Mouse (Mus musculus): ENCODE measurements around the gene Atl1. TPM values are rescaled to one million over a fixed set of nuclear protein-coding genes. Genes with fewer than 3 reads are reported as not detected.

Gene Atl1
- total RNA-seq (2014; rRNA removed): 130 and 143 TPM in 2 replicates
- 145 and 151 TPM in 2 replicates for polyA plus RNA-seq (2015; fragmentation: Nextera tagmentation; extraction: Ambion mirVana)

DNA sequence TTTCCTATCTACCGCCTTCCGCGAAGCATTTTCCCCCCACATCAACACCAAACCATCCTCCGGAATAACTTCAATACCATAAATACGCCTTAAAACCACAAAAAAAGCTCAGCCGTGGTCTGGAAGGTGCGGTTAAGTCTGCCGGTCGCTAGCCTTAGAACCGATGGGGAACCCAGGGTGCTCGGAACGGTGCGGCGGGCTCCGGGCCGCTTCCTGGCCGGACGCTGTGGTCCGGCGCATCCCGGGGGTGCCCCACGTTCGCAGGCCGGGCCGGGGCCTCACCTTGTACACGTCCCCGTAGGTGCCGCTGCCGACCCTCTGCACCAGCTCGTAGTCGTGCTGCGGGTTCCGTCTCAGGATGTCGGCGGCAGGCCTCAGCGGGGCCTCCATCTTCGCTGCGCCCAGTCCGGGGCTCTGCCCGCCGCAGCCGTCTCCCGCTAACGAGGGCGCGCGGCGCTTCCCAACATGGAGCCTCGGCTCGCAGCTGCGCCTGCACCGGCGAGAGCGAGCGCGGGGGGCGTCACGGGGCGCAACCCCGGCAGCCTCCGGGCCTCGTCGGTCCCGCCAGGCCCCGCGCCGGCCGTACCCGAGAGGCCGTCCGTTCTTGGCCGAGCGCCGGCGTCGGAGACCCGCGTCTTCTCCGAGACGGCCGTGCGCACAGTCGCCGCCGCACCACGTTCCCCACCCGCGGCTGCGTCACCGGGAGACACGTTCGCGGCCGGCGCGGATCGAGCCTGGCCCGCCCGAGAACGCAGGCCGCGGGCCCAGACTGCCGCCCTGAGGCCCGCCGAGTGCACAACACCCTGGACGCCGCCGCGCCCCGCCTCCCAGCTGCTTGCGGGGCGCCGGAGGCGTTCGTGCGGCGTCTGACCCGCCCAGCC lies at the start of gene Atl1, which contains the start of gene Map4k5:
Atl1 (plus strand) TSS at position 244 of the 881 bp plus-strand sequence.
Map4k5 (minus strand) TSS at position 830 of the 881 bp plus-strand sequence.
- ATAC-seq: peak; percentile 97
- peak; percentile 95 for DNase-seq (ENCODE audit: low spot score)
- Histone ChIP-seq H3K9ac (replicated peaks; ENCODE audit: low read length) (peak within 1 kb of the TSS; percentile 97), H3K27ac (peak within 1 kb of the TSS; percentile 97), H3K27me3 (ENCODE audit: insufficient read depth, low read length) (no peaks in the 10 kb centered on the region), H3K4me3 (ENCODE audit: low read length) (peak within 1 kb of the TSS; percentile 94), H3K9me3 (ENCODE audit: low read length) (no peaks in the 10 kb centered on the region), H3K4me1 (ENCODE audit: insufficient read depth, low read length) (peaks cover 14% of the 10 kb centered on the region; the same call in 1 of the 2 replicates), H3K4me2 (ENCODE audit: low read depth, low read length) (peak within 1 kb of the TSS; percentile 71), H3K36me3 (ENCODE audit: insufficient read depth, low read length) (no peaks in the 10 kb centered on the region)
- WGBS: under 1% methylated on average over 118 of the region's 118 CpGs
- TF ChIP-seq CTCF (IDR thresholded peaks at IDR 0.05; ENCODE audit: low read depth): peak; percentile 29

DNA sequence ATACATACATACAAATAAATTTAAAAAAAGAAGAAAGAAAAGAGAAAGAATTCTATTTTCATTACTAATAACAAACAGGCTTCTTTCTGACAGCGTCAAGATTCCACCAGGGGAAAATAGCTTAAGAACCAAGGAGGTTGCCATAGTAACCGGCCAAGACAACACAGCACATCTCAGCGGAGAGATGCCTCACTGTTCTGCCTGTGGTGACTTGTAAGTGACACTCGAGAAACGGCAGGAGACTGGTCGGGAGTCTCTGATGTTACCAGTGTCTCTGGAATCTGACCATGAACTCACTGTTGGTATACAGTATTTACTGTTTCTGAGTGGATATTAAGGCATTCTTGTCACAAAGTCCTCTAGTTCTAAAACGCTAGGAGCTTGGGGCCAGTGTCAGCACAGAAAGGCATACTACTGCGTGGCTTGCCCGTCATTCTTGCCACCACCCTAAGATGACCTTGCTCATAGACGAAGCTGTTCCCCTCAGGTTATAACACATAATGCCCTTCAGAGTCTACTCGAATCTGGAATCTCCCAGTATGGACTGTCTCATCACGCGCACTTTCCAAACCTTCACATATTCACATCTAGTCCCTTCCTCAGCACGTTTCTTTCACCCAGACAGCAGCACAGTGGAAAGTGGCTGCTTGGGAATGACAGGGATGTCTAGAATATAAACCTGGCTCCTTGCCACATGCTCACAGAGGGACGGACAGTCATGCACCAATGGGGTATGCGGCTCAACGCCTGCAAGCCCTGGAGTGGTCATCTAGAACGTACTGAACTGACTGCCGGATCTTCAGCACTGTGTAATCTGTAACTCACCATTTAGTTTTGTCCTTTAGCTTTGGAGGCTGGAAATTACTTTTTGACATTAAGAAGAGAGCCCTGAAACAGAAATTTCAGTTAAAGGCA lies 48.6 kb upstream of the Atl1 start:
- no peak for TF ChIP-seq CTCF (IDR thresholded peaks at IDR 0.05; ENCODE audit: low read depth)
- H3K9ac ChIP-seq (replicated peaks; ENCODE audit: low read length): no peak overlapping the region
- no peaks in the 10 kb centered on the region for H3K27me3 ChIP-seq (ENCODE audit: insufficient read depth, low read length)
- DNase-seq (ENCODE audit: low spot score) (peak; percentile 86), ATAC-seq (peak; percentile 87)
- H3K4me1 ChIP-seq (ENCODE audit: insufficient read depth, low read length): peaks cover 3% of the 10 kb centered on the region; the same call in 1 of the 2 replicates
- WGBS: 38% methylated on average over 19 of the region's 19 CpGs
- no peaks in the 10 kb centered on the region for H3K9me3 ChIP-seq (ENCODE audit: low read length)
- H3K4me3 ChIP-seq (ENCODE audit: low read length): no peak overlapping the region
- peaks cover 22% of the 10 kb centered on the region; the same call in 1 of the 2 replicates for H3K36me3 ChIP-seq (ENCODE audit: insufficient read depth, low read length)
- H3K27ac ChIP-seq: peak overlapping the region; percentile 48; the same call in 1 of the 2 replicates
- no peak overlapping the region for H3K4me2 ChIP-seq (ENCODE audit: low read depth, low read length)

DNA sequence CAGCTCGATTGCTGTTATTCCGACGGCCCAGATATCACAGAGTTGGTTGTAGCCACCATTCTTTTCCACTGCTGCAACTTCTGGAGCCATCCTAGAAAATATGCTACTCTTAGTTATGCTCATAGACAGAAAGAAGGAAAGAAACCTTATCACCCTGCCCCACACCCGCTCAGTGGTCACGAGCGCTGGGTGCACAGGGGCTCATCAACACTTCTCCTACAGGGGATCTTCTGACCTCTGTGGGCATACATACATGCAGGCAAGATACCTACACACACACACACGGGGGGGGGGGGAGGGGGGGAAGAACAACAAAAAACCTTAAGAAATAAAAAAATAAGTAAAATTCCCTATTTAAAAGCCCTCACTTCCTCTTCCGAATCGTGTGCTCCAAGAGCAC lies 46.7 kb upstream of the Atl1 start:
- Histone ChIP-seq H3K36me3 (ENCODE audit: insufficient read depth, low read length) (peaks cover 29% of the 10 kb centered on the region), H3K27ac (no peak overlapping the region), H3K9me3 (ENCODE audit: low read length) (no peaks in the 10 kb centered on the region), H3K4me1 (ENCODE audit: insufficient read depth, low read length) (peaks cover 3% of the 10 kb centered on the region; the same call in 1 of the 2 replicates), H3K9ac (replicated peaks; ENCODE audit: low read length) (no peak overlapping the region), H3K4me3 (ENCODE audit: low read length) (no peak overlapping the region), H3K27me3 (ENCODE audit: insufficient read depth, low read length) (no peaks in the 10 kb centered on the region), H3K4me2 (ENCODE audit: low read depth, low read length) (no peak overlapping the region)
- TF ChIP-seq CTCF (IDR thresholded peaks at IDR 0.05; ENCODE audit: low read depth): no peak
- WGBS: 90% methylated on average over 9 of the region's 9 CpGs
- DNase-seq (ENCODE audit: low spot score): no peak
- ATAC-seq: no peak

DNA sequence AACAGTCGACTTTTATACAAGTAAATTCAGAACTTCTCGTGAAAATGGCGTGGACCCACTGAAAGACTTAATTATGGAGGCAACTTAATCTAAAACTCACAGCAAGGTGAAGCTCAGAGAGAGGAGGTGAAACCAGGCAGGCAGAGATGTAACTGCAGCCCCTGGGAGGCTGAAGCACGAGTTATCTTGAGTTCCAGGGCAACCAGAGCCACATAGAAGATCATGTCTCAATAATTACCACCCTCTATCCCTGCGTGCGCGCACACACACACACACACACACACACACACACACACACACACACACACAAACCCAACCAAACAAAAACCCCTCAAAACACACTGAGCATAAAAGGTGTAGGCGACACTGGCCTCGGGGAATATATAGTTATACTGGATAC lies 45.9 kb upstream of the Atl1 start:
- H3K4me1 ChIP-seq (ENCODE audit: insufficient read depth, low read length): peaks cover 3% of the 10 kb centered on the region; the same call in 1 of the 2 replicates
- ATAC-seq: no peak
- peaks cover 28% of the 10 kb centered on the region for H3K36me3 ChIP-seq (ENCODE audit: insufficient read depth, low read length)
- no peak overlapping the region for H3K27ac ChIP-seq
- H3K4me2 ChIP-seq (ENCODE audit: low read depth, low read length): no peak overlapping the region
- no peak for TF ChIP-seq CTCF (IDR thresholded peaks at IDR 0.05; ENCODE audit: low read depth)
- WGBS: 92% methylated on average over 9 of the region's 9 CpGs
- H3K4me3 ChIP-seq (ENCODE audit: low read length): no peak overlapping the region
- H3K9me3 ChIP-seq (ENCODE audit: low read length): no peaks in the 10 kb centered on the region
- H3K9ac ChIP-seq (replicated peaks; ENCODE audit: low read length): no peak overlapping the region
- H3K27me3 ChIP-seq (ENCODE audit: insufficient read depth, low read length): no peaks in the 10 kb centered on the region
- DNase-seq (ENCODE audit: low spot score): no peak

DNA sequence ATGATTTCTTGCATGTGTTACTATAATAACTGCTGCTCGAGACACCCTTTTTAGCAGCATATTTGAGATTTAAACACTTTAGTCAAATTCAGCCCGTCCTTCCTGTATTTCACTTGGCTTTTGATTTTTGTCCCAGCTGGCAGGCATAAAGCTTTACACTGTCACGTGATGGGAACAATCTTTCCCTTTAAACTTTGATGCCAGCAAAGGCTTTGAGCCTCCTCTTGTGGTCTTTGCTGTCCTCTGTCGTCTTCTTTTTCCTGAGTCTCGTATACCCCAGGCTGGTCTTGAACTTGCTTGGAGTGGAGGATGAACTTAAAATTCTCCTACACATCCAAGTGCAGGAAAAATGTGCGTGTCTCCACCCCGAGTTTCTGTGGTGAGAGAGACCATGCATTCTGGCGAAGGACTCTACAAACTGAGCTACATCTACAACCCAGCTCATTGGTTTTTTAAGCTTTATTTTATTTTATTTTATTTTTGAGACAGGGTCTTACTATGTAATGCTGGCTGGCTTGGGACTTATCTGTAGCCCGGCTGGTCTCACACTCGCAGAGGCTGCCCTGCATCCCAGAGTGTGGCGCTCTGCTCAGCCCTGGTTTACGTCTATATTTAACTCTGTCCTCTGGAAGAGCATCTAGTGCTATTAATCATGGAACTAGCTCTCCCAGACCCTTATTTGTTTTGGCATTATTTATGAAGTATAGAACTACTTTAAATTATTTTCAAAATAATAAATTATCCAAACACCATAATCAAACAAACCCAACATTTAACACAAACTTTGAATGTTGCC lies 44.1 kb upstream of the Atl1 start:
- no peak overlapping the region for H3K27ac ChIP-seq
- H3K4me3 ChIP-seq (ENCODE audit: low read length): no peak overlapping the region
- ATAC-seq (no peak), DNase-seq (ENCODE audit: low spot score) (no peak)
- H3K9ac ChIP-seq (replicated peaks; ENCODE audit: low read length): no peak overlapping the region
- H3K36me3 ChIP-seq (ENCODE audit: insufficient read depth, low read length): peaks cover 24% of the 10 kb centered on the region
- peaks cover 3% of the 10 kb centered on the region; the same call in 1 of the 2 replicates for H3K4me1 ChIP-seq (ENCODE audit: insufficient read depth, low read length)
- 89% methylated on average over 12 of the region's 12 CpGs for WGBS
- no peak for TF ChIP-seq CTCF (IDR thresholded peaks at IDR 0.05; ENCODE audit: low read depth)
- H3K9me3 ChIP-seq (ENCODE audit: low read length): no peaks in the 10 kb centered on the region
- no peaks in the 10 kb centered on the region for H3K27me3 ChIP-seq (ENCODE audit: insufficient read depth, low read length)
- H3K4me2 ChIP-seq (ENCODE audit: low read depth, low read length): no peak overlapping the region

DNA sequence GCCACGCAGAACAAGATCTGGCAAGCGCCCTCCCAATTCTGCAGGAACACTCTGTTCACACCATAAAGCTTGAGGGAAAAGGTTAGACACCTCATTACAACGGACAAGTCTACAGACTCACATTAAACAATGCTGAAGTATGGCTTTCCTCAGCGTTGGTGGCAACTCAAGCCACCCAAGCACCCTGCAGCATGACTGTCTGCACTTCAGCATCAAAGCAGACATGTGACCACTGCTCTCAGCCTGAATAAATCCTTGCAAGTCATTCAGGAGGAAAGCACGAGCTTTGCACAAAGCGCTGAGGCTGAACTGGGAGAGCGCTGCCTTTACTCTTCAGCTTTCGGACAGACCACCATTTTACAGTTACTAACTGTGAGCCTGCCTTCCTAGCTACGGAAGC lies 40.1 kb upstream of the Atl1 start:
- WGBS: 82% methylated on average over 9 of the region's 9 CpGs
- Histone ChIP-seq H3K4me2 (ENCODE audit: low read depth, low read length) (no peak overlapping the region), H3K4me3 (ENCODE audit: low read length) (no peak overlapping the region), H3K9ac (replicated peaks; ENCODE audit: low read length) (no peak overlapping the region), H3K27ac (no peak overlapping the region), H3K4me1 (ENCODE audit: insufficient read depth, low read length) (no peaks in the 10 kb centered on the region), H3K36me3 (ENCODE audit: insufficient read depth, low read length) (peaks cover 17% of the 10 kb centered on the region), H3K9me3 (ENCODE audit: low read length) (no peaks in the 10 kb centered on the region), H3K27me3 (ENCODE audit: insufficient read depth, low read length) (no peaks in the 10 kb centered on the region)
- no peak for TF ChIP-seq CTCF (IDR thresholded peaks at IDR 0.05; ENCODE audit: low read depth)
- ATAC-seq (no peak), DNase-seq (ENCODE audit: low spot score) (no peak)

Measured in hindbrain, postnatal 0 days (tissue).